Mouse (Mus musculus) megakaryocyte, embryonic 14.5 days (primary cell): ENCODE data around the gene Shc4.

ENCODE experiments used
- FLI1 ChIP-seq: IDR thresholded peaks from 2 replicates; pipeline ENCODE4 v1.6.1; 2012; ENCODE audit warnings: low read length, inconsistent platforms, mixed read lengths
- GATA1 ChIP-seq: IDR thresholded peaks from 3 replicates; pipeline ENCODE4 v1.6.1; 2012; ENCODE audit warnings: mixed read lengths, low read length, inconsistent platforms, borderline replicate concordance

- TF ChIP-seq GATA1 (no peak), FLI1 (no peak)
Measured at GRCm38 (mm10) chr2:125764531-125764930, 40.6 kb upstream of the Shc4 start.
